In the genomic region with DNA sequence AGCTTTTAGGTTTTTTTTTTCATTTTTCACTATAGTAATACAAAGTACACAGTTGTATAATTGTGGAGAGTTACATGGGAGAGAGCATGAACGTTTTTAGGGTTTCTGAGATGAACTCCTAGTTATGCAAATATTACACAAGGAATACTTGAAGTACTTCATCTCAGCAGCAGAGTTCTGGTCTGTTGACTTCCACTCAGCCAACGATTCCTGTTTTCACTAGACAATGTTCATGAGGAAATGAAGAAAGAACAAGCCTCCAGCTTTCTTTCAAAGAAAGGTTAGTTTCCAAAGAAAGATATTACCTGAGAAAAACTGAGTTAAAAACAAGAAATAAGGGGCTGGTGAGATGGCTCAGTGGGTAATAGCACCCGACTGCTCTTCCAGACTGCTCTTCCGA, we compare ENCODE assay signal across 28 mouse cellular contexts.
"Had no signal": no experiment of that assay in that cellular context is flagged by ENCODE, and none has a peak within 500 bp of the region (broad histone marks: within the 10 kb centered on the region; RNA-seq: fewer than 3 reads in every experiment).

No protein-coding gene starts in this region.

- ATAC-seq: forebrain, embryonic 13.5 days; forebrain, embryonic 14.5 days; forebrain, embryonic 15.5 days; forebrain, embryonic 16.5 days; forebrain, postnatal 0 days had no signal

- H3K36me3 ChIP-seq: embryonic facial prominence, embryonic 10.5 days; embryonic facial prominence, embryonic 12.5 days; embryonic facial prominence, embryonic 13.5 days; embryonic facial prominence, embryonic 15.5 days; forebrain, embryonic 10.5 days; forebrain, embryonic 12.5 days; forebrain, embryonic 15.5 days had no signal

- H3K9ac ChIP-seq: embryonic facial prominence, embryonic 12.5 days; embryonic facial prominence, embryonic 13.5 days; embryonic facial prominence, embryonic 15.5 days; forebrain, embryonic 12.5 days; forebrain, embryonic 13.5 days; forebrain, embryonic 15.5 days; forebrain, postnatal 0 days had no signal

- H3K4me3 ChIP-seq: embryonic facial prominence, embryonic 10.5 days; embryonic facial prominence, embryonic 12.5 days; embryonic facial prominence, embryonic 13.5 days; embryonic facial prominence, embryonic 15.5 days; erythroblast, embryonic 14.5 days; forebrain, embryonic 10.5 days; forebrain, embryonic 12.5 days; forebrain, embryonic 13.5 days; forebrain, embryonic 15.5 days; gastrocnemius, adult 2 months; heart, adult 2 months had no signal

- H3K4me2 ChIP-seq: embryonic facial prominence, embryonic 12.5 days; embryonic facial prominence, embryonic 13.5 days; embryonic facial prominence, embryonic 15.5 days; forebrain, embryonic 12.5 days; forebrain, embryonic 13.5 days; forebrain, embryonic 15.5 days had no signal

- H3K27ac ChIP-seq: embryonic facial prominence, embryonic 10.5 days; embryonic facial prominence, embryonic 12.5 days; embryonic facial prominence, embryonic 13.5 days; embryonic facial prominence, embryonic 15.5 days; forebrain, embryonic 10.5 days; forebrain, embryonic 12.5 days; forebrain, embryonic 13.5 days; forebrain, embryonic 15.5 days; gastrocnemius, adult 2 months; heart, adult 2 months had no signal

- H3K9me3 ChIP-seq: embryonic facial prominence, embryonic 13.5 days; embryonic facial prominence, embryonic 15.5 days; forebrain, embryonic 15.5 days had no signal

- DNase-seq: cerebellum, adult 8-10 months; cerebellum, adult 9-10 months; cerebellum, adult 9-11 months; cerebellum, postnatal 10 days; cerebellum, postnatal 14 days; cerebellum, postnatal 25 days; cerebellum, postnatal 36 days; embryo, embryonic 11 days; forebrain, postnatal 0 days; gastrocnemius, adult 2 months; gastrocnemius, postnatal 10 days; gastrocnemius, postnatal 14 days; gastrocnemius, postnatal 25 days; gastrocnemius, postnatal 36 days; heart, adult 11 months; heart, adult 18-20 months; heart, adult 2 months had no signal

- H3K27me3 ChIP-seq: embryonic facial prominence, embryonic 12.5 days; embryonic facial prominence, embryonic 13.5 days; embryonic facial prominence, embryonic 15.5 days; forebrain, embryonic 12.5 days; forebrain, embryonic 13.5 days; forebrain, embryonic 15.5 days had no signal
